Mouse (Mus musculus) testis, adult 2 months (tissue): ENCODE measurements around the gene A930009A15Rik.

Experiments
- CTCF ChIP-seq: fragments of 200-500 bp; IDR thresholded peaks from 2 replicates; pipeline ENCODE4 v1.5.1; 2012; ENCODE audit warnings: low read depth, mild to moderate bottlenecking, inconsistent platforms, low read length, moderate library complexity; ENCODE audit not compliant: control insufficient read depth, insufficient read depth, insufficient replicate concordance
- POLR2A ChIP-seq: fragments of 200-500 bp; IDR thresholded peaks from 2 replicates; pipeline ENCODE4 v1.6.1; 2012; ENCODE audit warnings: low read depth, mild to moderate bottlenecking, inconsistent platforms, low read length, moderate library complexity; ENCODE audit not compliant: control insufficient read depth

- TF ChIP-seq POLR2A: no peak
- no peak for TF ChIP-seq CTCF
Measured at GRCm38 (mm10) chr10:115593651-115594050, 23.9 kb downstream of the A930009A15Rik start.
